Mouse (Mus musculus) cerebellum, postnatal 14 days (tissue): ENCODE measurements around the gene Fn1.

Source experiments
- DNase-seq, 2 experiments: peaks; one replicate each; pipeline ENCODE4 v3.0.0; 2021; ENCODE audit warnings: mixed read lengths in 2 of 2

Fn1 gene

DNA sequence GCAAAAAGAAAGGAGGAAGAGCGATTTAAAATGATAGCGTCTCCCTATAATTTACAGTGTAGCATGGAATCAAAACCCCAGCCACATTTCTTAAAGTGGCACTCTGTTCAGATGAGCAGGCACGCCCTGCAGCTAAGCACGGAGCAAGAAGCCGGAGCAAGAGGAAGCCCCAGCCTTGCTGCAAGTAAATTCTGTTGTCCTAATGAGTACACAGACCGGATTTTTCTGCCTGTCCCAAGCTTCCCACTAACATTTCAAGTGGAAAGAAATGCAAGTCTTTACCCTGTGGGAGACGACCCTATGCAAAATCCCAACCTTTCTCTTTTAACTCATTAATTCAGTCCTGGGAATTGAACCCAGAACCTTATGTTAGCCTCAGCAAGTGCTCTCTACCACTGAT is 4.8 kb downstream of the Fn1 start:
- DNase-seq = no peak

DNA sequence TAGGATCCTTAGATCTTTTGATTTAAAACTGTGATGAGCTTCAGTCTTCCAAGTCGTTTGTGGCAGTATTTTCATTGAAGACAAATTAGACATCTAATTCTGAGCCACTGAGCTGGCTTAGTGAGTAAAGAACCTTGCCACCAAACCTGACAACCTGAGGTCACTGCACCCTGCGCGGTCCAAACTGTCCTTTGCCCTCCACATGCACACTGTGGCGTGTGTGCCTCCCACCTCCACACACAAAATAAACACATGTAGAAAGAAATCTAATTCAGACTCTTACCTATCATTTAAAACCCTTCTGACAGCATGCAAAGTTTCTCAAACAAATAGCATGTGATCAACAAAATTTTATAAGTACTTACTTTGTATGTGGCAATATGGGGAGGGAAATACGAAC is 6.2 kb downstream of the Fn1 start:
- DNase-seq = no peak

DNA sequence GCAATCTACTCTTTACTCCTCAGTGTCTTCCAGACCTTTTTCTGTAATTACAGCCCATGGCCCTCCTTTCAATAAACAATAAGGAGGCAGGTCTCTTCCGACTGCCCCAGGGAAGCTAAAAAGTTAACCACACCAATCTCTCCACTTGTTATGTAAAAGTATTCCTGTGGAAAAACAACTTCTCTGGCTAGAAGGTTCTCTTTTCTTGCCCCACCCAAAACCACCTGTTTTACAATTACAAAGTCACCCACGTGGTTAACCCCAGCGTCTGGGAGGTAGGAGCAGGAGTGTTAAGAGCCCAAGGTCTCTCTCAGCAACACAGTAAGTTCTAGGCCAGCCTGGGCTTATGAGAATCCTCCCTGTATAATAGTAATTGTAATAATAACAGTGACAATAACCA is 7.0 kb downstream of the Fn1 start:
- no peak for DNase-seq

DNA sequence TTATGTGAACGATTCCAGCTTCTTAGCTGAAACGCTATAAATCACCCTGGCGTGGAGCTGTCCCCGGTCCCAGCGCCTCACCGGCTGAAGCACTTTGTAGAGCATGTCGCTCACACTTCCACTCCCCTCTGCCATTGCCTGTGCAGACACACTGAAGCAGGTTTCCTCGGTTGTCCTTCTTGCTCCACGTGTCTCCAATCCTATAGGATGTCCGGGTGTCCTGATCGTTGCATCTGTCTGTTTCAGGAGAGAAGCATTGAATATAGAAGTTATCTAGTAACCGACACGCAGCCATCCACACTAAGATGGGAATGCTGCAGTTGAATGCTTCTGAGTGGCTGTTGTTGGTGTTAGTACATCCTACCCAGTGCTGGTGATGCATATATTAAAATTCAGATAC is 7.5 kb downstream of the Fn1 start:
- no peak for DNase-seq

DNA sequence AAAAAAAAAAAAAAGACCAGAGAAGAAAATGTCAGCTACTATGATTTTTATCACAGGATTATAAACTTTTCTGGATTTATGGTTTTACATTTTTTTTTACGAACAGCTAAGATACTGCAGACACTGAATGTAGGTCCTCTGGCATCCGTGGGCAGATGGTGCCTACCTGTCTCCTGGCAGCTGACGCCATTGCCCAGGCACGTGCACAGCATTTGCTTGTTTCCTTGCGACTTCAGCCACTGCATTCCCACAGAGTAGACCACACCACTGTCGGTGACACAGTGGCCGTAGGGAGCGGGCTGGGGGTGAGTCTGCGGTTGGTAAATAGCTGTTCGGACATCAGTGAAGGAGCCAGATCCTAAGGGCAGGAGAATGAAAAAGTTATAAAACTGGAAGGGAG is 10.2 kb downstream of the Fn1 start:
- DNase-seq = no peak

DNA sequence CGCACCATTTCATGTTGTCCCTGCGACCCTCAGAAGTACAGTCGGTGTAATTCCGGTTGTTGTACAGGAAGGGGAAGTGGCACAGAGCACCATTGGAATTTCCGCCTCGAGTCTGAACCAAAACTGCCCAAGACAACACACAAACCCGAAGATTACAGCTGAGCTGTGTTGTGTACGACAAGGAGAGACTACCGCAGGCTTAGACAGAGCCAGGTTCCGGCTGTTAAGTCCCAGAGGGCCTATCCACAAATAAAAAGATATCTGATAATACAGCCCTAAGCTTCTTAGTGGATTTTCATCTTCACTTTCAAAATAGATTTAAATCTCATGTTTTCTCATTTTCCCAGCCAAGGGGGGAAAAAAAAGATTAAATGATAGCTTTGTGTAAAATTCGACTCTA is 11.8 kb downstream of the Fn1 start:
- no peak for DNase-seq

DNA sequence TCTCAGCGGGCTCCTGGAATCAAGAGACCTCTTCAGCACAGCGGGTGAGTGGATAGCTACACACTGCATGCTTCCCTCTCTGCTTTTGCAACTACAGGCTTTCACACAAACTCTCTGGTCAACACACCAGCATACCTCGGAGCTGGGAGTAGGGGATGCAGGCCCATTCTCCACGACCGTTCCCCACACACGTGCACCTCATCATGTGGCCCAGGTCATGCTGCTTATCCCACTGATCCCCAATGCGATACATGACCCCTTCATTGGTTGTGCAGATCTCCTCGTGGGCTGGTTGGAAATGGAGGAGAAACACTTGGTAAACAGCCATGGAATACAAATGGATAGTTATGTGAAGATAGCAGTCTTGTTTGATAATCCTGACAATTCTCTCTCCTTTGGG is 12.8 kb downstream of the Fn1 start:
- no peak for DNase-seq

DNA sequence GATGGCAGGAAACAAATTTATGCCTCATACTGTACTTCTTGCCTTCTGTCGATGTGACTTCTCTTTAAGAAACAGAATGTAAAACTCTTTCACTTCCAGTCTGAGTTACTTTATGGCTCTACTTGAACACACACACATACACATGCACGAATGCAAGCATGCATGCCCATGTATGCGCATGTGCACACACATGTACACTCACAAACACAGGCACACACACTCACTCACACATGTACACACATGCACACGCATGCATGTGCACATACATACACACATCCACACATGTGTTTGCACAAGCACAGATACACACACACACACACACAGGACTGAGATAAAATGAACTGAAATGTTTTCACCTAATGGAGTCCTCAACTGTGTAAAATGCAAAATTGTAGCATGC is 16.3 kb downstream of the Fn1 start:
- no peak for DNase-seq

DNA sequence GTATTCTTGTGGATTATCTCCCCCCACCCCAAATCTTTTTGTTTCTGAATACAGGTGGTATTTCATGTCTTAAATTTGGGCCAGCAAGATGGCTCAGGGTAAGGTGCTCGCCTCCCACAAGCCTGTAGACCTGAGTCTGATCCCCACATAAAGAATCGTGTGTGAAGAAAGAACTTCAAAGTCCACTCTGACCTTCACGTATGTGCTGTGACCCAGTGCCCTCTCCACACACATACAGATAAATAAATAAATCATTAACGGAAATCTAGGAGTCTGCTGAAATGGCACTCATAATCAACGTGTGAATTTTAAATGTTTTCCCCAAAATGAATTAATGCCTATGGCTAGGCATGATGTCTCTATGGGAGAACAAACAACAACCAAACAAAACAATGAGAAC is 16.9 kb downstream of the Fn1 start:
- DNase-seq = no peak

DNA sequence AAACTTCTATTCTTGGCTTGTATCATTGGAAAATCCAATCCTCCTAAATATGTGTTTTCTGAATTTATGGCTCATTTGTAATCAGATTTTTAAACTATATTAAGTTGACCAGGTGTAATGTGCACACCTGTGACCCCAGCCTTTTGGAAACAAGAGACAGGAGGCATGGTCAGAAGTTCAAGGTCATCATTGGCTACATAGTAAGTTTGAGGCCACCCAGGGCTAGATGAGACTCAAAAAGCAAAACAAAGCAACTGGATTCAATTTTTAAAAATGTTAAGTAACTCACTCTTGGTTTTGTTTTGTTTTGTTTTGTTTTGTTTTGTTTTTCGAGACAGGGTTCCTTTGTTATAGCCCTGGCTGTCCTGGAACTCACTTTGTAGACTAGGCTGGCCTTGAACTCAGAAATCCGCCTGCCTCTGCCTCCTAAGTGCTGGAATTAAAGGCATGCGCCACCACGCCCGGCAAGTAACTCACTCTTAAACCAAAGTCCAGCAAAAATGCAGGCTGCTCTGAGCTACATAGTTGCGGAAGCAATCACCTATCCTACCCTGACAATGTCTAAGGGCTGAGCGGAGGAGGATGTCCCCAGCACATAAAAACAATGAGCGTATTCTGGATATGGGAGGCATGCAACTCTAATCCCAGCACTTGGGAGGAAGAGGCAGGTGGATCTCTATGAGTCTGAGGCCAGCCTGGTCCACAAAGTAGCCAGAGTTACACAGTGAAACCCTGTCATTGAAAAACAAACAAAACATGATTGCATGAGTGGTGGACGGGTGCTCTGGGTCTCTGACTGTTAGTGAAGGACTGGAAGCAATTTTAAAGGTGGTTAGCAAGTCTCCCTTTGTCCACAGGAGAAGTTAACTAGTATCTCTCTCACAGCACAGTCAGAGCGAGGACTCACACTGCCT is 17.6 kb downstream of the Fn1 start:
- DNase-seq = no peak

DNA sequence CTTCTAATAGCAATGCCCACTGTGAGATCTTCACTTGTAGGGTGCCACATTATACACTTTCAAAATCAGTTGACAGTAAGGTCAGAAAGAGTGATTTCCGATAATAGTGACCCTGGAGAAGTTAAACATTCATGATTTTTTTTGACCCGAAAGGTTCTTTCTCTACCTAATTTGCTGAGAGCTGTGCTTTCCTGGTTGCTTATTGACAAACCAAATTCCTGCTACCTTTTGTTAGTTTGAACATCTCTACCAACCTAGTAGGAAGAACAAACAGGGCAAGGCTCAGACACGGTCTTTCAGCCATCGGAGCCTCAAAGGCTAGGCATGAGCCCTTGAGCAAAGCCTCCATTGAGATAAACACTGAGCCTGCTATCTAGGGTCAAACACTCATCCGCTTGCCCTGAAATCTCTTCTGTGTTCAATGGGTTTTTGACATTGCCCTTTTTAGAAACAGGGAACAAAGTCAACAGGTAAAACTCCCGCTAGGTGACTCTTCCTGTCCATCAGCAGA is 18.5 kb downstream of the Fn1 start:
- no peak for DNase-seq

DNA sequence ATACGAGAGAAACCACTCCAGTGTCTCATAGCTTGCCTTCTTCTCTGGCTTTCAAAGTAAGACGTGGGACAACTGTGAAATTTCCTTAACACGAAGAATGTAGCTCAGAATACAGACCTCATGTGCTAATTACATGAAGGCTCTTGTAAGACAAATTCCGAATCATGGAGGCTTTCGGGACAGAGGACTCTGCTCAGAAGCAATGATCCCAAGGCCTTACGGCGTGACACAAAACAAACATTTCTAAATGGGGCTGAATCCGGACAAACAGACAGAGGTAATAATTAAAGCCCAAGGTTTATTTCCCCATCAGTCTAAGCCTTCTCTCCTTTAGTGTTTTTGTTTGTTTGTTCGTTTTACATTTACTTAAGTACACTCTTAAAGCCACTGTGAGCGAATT is 20.6 kb downstream of the Fn1 start:
- no peak for DNase-seq

DNA sequence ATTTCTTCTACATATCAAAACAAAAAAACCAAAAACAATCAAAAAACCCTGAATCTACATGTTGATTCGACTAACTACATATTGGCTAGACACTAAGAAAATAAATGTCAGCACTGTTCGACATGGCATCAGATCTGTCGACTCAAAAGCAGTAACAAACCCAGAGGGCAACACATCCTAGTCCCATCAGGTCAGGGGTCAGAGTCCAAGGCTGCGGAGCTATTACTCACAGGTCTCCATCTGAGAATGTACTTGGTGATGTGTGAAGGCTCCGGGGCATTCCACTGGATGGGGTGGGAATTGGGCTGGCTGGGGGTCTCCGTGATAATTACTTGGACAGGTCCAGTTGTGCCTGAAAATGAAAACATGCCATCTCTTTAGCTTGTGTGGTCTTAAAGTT is 21.2 kb downstream of the Fn1 start:
- DNase-seq = no peak

DNA sequence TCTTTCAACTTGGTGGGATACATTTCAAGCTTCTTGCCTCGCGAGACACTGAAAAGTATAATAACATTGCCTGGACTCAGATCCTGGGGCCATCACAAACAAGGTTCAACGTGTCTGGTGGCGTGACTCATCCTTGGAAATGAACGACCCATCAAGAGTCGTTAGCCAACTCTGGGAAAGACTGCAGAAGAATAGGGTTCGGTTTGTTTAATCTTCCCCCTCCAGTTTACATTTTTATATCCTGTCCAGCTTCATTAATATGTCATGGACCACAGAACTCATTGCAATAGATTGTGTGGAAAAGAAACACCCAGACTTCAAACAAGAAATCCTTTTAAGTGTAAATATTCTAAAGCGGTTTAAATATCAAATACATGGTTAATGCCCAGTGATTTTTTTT is 22.8 kb downstream of the Fn1 start:
- DNase-seq = no peak

DNA sequence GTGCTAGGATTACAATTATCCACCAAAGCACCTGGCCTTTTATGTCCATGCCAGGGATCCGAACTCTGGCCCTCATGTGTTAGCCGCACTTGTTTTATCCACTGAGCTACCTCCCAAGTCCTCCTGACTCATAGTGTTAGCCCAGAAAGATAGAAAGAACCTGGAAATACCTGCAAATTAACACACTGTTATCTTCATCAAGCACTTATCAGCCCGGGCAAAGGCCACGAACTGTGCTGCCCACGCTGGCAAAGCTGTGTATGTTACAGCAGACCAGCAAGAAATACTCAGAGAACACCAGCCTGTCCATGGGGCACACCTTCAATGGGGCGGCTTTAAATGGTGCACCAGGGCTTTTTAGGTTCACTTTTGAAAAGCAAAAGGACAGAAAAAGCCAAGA is 29.4 kb downstream of the Fn1 start:
- DNase-seq = no peak

DNA sequence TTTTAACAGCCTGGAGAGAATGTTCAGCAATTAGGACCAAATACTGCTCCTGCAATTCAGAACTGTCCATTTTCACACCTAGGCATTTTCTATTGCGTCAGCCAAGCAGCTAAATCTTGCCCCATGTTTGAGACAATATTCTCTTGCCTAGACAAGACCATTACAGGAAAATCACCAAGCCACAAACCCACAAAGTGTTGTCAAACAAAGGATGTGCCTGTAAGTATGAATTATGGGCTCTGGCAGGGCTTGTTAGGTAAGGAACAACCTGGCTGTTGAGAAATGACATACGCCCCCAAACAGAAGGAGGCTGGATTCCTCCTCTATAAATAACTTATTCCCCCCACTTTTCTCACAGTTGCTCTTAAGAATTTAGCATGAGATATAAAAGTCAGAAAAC is 31.5 kb downstream of the Fn1 start:
- DNase-seq = no peak

DNA sequence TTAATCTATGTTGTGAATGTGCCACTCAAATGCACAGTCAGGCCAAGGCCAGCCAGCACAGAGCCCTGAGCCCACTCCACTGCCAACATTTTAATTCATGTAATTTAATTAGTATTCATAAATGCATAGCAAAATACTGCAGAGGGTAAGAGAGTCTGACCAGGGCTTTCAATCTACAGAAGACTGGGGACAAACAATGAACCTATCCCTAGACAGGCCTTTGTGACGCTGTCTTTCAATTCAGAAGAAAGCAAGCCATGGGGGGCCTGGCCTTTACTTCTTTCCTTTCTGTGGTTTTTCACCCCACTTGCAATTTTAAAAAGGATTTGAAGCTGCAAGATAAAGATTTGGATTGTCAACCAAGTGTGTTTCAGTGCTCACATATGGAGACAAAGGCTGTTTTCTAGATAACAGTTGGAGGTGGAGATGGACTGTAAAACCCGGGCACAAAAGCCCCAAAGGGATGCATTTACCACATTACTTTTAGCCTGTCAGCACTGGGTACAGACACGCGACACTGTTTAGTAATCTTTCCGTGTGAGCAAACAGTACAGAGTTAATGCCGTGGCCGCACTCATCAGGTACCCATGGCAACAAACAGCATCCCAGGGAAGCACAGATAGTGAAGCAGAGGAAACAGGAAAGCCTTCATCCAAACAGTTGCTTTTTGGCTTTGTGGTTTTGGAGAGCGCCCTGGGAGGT is 38.3 kb downstream of the Fn1 start:
- DNase-seq = peak in 1 of 2 experiments; percentile 23

DNA sequence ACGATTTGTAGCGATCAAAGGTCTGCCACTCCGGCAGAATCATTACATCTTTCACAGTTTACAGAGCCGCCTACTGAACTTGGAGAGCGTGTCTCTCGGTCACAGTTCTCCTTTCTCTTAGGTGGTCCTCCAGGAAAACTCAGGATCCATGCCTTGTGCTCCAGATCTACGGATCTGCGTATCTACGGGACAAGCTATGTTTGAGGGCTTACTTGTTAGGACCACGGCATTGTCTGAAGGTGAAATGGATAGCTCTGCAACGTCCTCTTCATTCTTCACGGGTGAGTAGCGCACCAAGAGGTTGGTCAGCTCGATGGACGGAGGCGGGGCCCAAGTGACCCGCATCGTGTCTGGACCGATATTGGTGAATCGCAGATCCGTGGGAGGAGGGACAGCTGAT is 40.7 kb downstream of the Fn1 start:
- DNase-seq = no peak

DNA sequence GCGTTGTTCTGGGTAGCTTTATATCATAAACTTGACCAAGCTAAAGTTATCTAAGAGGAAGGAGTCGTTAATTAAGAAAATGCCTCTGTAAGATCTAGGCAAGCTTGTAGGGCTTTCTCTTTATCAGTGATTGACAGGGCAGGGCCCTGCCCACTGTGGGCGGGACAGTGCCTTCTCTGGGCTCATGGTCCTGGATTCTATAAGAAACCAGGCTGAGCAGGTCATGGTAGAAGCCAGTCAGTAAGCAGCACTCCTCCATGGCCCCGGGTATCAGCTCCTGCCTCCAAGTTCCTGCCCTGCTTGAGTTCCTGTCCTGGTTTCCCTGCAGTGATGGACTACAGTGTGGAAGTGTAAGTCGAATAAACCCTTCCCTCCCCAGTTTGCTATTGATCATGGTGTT is 43.1 kb downstream of the Fn1 start:
- no peak for DNase-seq

DNA sequence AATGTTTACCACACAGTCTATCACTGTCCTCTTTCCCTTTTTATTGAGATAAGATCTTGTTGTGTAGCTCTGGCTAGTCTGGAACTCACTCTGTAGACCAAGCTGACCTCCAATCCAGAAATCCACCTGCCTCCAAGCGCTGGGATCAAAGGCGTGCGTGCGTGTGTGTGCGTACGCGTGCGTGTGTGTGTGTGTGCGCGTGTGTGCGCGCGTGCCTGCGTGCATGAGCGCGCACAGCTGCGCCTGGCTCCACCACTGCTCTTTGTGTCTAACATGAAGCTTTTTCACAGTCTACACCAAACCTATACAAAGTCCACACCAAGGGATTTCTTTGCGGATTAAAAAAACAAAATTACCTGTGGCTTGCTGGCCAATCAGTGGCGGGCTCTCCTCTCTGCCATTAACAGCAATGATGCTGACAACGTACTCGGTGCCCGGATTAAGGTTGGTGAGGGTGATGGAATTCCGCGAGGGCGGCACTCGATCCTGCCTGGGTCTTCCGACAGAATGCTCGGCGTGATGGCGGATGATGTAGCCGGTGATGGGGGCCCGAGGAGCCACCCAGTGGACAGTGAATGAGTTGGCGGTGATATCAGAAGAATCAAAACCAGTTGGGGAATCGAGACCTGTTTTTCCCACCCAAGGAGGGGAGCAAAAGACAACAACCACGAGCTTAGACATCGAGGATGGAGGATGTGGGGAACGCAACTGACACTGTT is 43.8 kb downstream of the Fn1 start:
- DNase-seq = no peak

DNA sequence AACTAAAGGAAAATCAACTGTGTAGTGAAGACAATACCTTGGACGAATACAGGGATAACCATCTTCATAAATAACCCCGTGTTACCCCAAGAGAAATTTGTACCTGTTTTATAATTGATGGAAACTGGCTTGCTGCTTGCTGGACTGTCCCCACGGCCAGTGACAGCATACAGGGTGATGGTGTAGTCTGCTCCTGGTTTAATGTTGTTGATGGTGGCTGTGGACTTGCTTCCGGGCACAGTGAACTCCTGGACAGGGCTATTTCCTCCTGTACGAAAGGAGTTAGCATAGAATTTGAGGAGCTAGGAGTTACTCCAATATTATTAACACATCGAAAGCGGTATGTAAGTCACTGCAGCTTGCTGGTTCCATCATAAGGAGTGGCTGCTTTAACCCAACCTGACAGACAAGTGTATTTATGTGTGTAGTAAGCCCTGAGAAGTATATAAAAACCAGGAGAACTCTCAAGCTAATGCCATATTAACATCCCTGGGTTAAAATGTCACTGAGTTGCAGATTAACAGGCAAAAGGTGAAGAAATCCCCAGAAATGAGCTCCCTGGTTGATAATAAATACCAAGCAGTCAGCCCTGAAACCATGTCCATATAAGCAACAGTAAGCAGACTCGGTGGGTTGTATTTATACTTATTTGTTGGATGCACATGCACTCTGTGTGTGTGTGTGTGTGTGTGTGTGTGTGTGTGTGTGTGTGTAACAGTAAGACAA is 46.2 kb downstream of the Fn1 start:
- no peak for DNase-seq

DNA sequence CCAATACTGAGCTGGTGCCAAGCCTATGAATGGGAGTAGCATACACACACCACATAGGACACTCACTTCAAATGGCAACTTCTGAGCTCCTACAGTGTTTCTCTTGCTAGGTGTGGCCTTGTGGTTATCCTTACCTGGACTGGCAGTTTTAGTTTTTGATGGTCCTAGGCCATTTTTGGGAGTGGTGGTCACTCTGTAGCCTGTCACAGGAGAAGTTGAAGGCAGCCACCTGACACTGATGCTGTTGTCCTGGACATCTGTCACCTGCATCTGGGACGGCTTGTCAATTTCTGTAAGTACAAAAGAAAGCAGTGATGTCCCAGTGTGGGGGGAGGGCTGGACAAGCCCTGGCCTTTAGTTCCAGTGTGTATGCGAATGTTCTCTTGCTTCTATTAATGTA is 47.2 kb downstream of the Fn1 start:
- no peak for DNase-seq

DNA sequence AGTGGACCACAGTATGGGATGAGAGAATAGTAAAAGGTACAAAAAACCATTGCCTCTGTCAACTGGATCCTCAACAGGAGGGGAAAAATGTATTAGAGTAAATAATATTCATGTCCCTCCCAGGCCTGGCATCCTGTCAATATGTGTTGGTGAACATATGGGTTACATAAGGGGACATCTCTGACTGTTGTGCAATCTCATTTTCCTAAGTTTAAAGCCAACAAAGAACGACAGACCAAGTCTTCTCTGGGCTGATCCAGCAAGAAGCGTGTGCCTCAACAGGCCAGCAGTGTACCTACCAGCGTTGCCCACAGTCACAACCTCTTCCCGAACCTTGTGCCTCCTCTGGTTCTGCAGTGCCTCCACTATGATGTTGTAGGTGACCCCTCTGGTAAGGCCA is 57.6 kb downstream of the Fn1 start:
- no peak for DNase-seq
